Comparison of ENCODE assay signal across 23 mouse cellular contexts in the genomic region with DNA sequence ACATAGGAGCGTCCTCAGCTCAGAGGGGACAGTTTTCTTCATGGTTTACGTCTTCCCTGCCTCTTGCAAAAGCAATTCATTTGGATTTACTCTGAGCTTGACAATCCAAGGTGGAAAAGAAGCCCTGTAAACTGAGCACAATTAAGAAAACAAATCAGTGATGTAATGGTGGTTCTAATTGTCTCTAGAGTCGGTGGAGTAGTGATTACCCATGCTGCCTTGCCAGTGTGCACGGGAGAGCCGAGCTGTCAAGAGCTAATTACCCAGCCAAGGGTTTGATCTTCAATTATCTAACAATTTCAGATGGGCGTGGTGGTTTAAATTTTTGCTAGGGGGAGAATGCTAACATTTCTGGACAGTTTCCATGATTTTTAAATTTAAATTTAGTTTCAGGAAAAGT. TPM values are rescaled to one million over a fixed set of nuclear protein-coding genes. Genes with fewer than 3 reads are reported as not detected.
DNase-seq lines count a peak whose midpoint lies in the region; ATAC-seq lines count a peak whose summit lies in the region.
"Had no signal": no experiment of that assay in that cellular context is flagged by ENCODE, and none has a peak within 500 bp of the region (broad histone marks: within the 10 kb centered on the region; RNA-seq: fewer than 3 reads in every experiment).

No protein-coding gene starts in this region.

- WGBS in hindbrain, embryonic 14.5 days: 47% methylated on average over 6 of the region's 6 CpGs
- 75% methylated on average over 6 of the region's 6 CpGs for WGBS in hindbrain, embryonic 10.5 days
- 35% methylated on average over 6 of the region's 6 CpGs for WGBS in neural tube, embryonic 12.5 days
- WGBS in limb, embryonic 11.5 days: 10% methylated on average over 6 of the region's 6 CpGs

- no peaks in the 10 kb centered on the region for H3K4me1 ChIP-seq in hindbrain, embryonic 14.5 days (replicated peaks; ENCODE audit: control insufficient read depth, insufficient read depth, low read length)
- no peaks in the 10 kb centered on the region for H3K4me1 ChIP-seq in hindbrain, embryonic 10.5 days (replicated peaks)
- no peaks in the 10 kb centered on the region; the same call in 1 of the 2 replicates for H3K4me1 ChIP-seq in neural tube, embryonic 12.5 days
- H3K4me1 ChIP-seq in limb, embryonic 11.5 days (ENCODE audit: control insufficient read depth, insufficient read depth, low read length): peaks cover 4% of the 10 kb centered on the region; the same call in 1 of the 2 replicates
- H3K4me1 ChIP-seq: heart, embryonic 12.5 days; limb, embryonic 15.5 days; liver, embryonic 15.5 days; midbrain, embryonic 15.5 days had no signal

- DNase-seq in hindbrain, embryonic 14.5 days (ENCODE audit: low spot score): no peak
- no peak for DNase-seq in hindbrain, embryonic 10.5 days (ENCODE audit: low spot score)
- DNase-seq in neural tube, embryonic 10.5 days (ENCODE audit: extremely low spot score, low spot score): no peak
- DNase-seq in limb, embryonic 11.5 days (ENCODE audit: low spot score): peak; percentile 21
- DNase-seq in layer of hippocampus, adult 11-12 months (ENCODE audit: low spot score): no peak
- DNase-seq in left cerebral cortex, postnatal 25 days (ENCODE audit: low spot score in 2 of 2): no peak
- no peak for DNase-seq in testis, postnatal 10 days (ENCODE audit: low spot score)
- DNase-seq: adrenal gland, postnatal 25 days; cerebellum, adult 11-12 months; cerebellum, postnatal 14 days; kidney, adult 2 months; kidney, postnatal 4 days; right cerebral cortex, postnatal 25 days; thymus, adult 18-20 months had no signal

- intact Hi-C loops in left cerebral cortex, postnatal 25 days (cut with DNase I): no loop called here

- no peaks in the 10 kb centered on the region for H3K9me3 ChIP-seq in hindbrain, embryonic 14.5 days (ENCODE audit: control insufficient read depth, low read length)
- 0 out of 2 replicates have a peak, but pooled peaks cover 5% of the 10 kb centered on the region for H3K9me3 ChIP-seq in hindbrain, embryonic 10.5 days
- H3K9me3 ChIP-seq in neural tube, embryonic 12.5 days: no peaks in the 10 kb centered on the region
- H3K9me3 ChIP-seq in limb, embryonic 11.5 days (ENCODE audit: control insufficient read depth, low read length): peaks cover 3% of the 10 kb centered on the region; the same call in 1 of the 2 replicates
- H3K9me3 ChIP-seq: heart, embryonic 12.5 days; limb, embryonic 15.5 days; liver, embryonic 15.5 days; midbrain, embryonic 15.5 days had no signal

- H3K27ac ChIP-seq in hindbrain, embryonic 14.5 days: no peak overlapping the region
- no peak overlapping the region for H3K27ac ChIP-seq in hindbrain, embryonic 10.5 days
- H3K27ac ChIP-seq in neural tube, embryonic 12.5 days: no peak overlapping the region
- H3K27ac ChIP-seq in limb, embryonic 11.5 days (replicated peaks; ENCODE audit: low read depth, low read length): no peak overlapping the region
- H3K27ac ChIP-seq: limb, embryonic 15.5 days; liver, embryonic 15.5 days; macrophage; midbrain, embryonic 15.5 days had no signal

- peak; percentile 74; the same call in 1 of the 2 replicates for ATAC-seq in hindbrain, embryonic 14.5 days (ENCODE audit: low FRiP score)
- peak; percentile 56; the same call in 1 of the 2 replicates for ATAC-seq in neural tube, embryonic 12.5 days (ENCODE audit: low FRiP score, low read depth)
- no peak for ATAC-seq in limb, embryonic 11.5 days (ENCODE audit: insufficient number of reproducible peaks, low FRiP score, low TSS enrichment, low read depth)
- ATAC-seq: midbrain, embryonic 15.5 days had no signal

- no peaks in the 10 kb centered on the region for H3K36me3 ChIP-seq in hindbrain, embryonic 14.5 days (replicated peaks; ENCODE audit: control insufficient read depth, insufficient read depth)
- H3K36me3 ChIP-seq in hindbrain, embryonic 10.5 days: no peaks in the 10 kb centered on the region
- no peaks in the 10 kb centered on the region for H3K36me3 ChIP-seq in neural tube, embryonic 12.5 days
- H3K36me3 ChIP-seq in limb, embryonic 11.5 days (ENCODE audit: control insufficient read depth, insufficient read depth, low read length): no peaks in the 10 kb centered on the region
- H3K36me3 ChIP-seq: heart, embryonic 12.5 days; limb, embryonic 15.5 days; liver, embryonic 15.5 days; midbrain, embryonic 15.5 days had no signal

- no peak overlapping the region for H3K4me2 ChIP-seq in hindbrain, embryonic 14.5 days (replicated peaks)
- H3K4me2 ChIP-seq in neural tube, embryonic 12.5 days (replicated peaks): no peak overlapping the region
- H3K4me2 ChIP-seq in limb, embryonic 11.5 days (ENCODE audit: low read depth, severe bottlenecking): peak overlapping the region; percentile 8; the same call in 1 of the 2 replicates
- H3K4me2 ChIP-seq: heart, embryonic 12.5 days; limb, embryonic 15.5 days; liver, embryonic 15.5 days; midbrain, embryonic 15.5 days had no signal

- H3K9ac ChIP-seq in hindbrain, embryonic 14.5 days: no peak overlapping the region
- no peak overlapping the region for H3K9ac ChIP-seq in neural tube, embryonic 12.5 days
- no peak overlapping the region for H3K9ac ChIP-seq in limb, embryonic 11.5 days (ENCODE audit: low read length)
- H3K9ac ChIP-seq: heart, embryonic 12.5 days; limb, embryonic 15.5 days; liver, embryonic 15.5 days; midbrain, embryonic 15.5 days had no signal

- H3K27me3 ChIP-seq in hindbrain, embryonic 14.5 days (ENCODE audit: control insufficient read depth, insufficient read depth, low read length): no peaks in the 10 kb centered on the region
- no peaks in the 10 kb centered on the region for H3K27me3 ChIP-seq in hindbrain, embryonic 10.5 days (ENCODE audit: insufficient read depth, poor library complexity, severe bottlenecking)
- no peaks in the 10 kb centered on the region for H3K27me3 ChIP-seq in neural tube, embryonic 12.5 days (replicated peaks)
- no peaks in the 10 kb centered on the region for H3K27me3 ChIP-seq in limb, embryonic 11.5 days (ENCODE audit: control insufficient read depth, insufficient read depth, low read length)
- H3K27me3 ChIP-seq: CH12.LX; heart, embryonic 12.5 days; limb, embryonic 15.5 days; liver, embryonic 15.5 days; midbrain, embryonic 15.5 days had no signal

- H3K4me3 ChIP-seq in hindbrain, embryonic 14.5 days (replicated peaks; ENCODE audit: low read length): no peak overlapping the region
- H3K4me3 ChIP-seq in hindbrain, embryonic 10.5 days: no peak overlapping the region
- H3K4me3 ChIP-seq in neural tube, embryonic 12.5 days: no peak overlapping the region
- no peak overlapping the region for H3K4me3 ChIP-seq in limb, embryonic 11.5 days (ENCODE audit: low read depth, low read length)
- H3K4me3 ChIP-seq: heart, embryonic 12.5 days; limb, embryonic 15.5 days; liver, embryonic 15.5 days; midbrain, embryonic 15.5 days had no signal

RNA-seq across cellular contexts. Expression of a gene that starts 9.3 kb away (rescaled TPM):
- 3.4 and 3.5 TPM in 2 replicates for polyA plus RNA-seq in hindbrain, embryonic 14.5 days (2014; fragmentation: Nextera tagmentation; extraction: Ambion mirVana)
- polyA plus RNA-seq in hindbrain, embryonic 10.5 days (2016; fragmentation: Nextera tagmentation; extraction: Ambion mirVana): 1.1 and 1.3 TPM in 2 replicates
- polyA plus RNA-seq in neural tube, embryonic 12.5 days (2016; fragmentation: Nextera tagmentation; extraction: Ambion mirVana): 1.9 and 2.7 TPM in 2 replicates
- polyA plus RNA-seq in limb, embryonic 11.5 days (2014; fragmentation: Nextera tagmentation; extraction: Ambion mirVana): 1.7 TPM in 2 replicates
- 1 to 10 TPM; 2.1 to 4.1 TPM for total RNA-seq in left cerebral cortex, postnatal 25 days (2021)
- total RNA-seq: CH12.LX; granulocyte monocyte progenitor cell, adult 5-6 weeks; MEL had no signal
- polyA plus RNA-seq: macrophage had no signal
